Mouse (Mus musculus) liver, postnatal 0 days (tissue): Measurements from ENCODE around the gene Ppp1r15b.

ENCODE experiments used
- CTCF ChIP-seq: sonication (generic); IDR thresholded peaks from 2 replicates; pipeline ENCODE4 v1.5.1; 2016; ENCODE audit warnings: antibody characterized with exemption, low read depth
- EP300 ChIP-seq: IDR thresholded peaks from 2 replicates; pipeline ENCODE4 v1.6.1; 2016; ENCODE audit warnings: antibody characterized with exemption, low read depth, mild to moderate bottlenecking

- TF ChIP-seq CTCF = no peak
- no peak for TF ChIP-seq EP300
Observed at GRCm38 (mm10) chr1:133175150-133175549, 44.2 kb downstream of the Ppp1r15b start.
